In genomic region chr6:54866731-54867410, GRCm38 (mm10) we compare ENCODE assay signal across 14 mouse cellular contexts. TPM values are rescaled to one million over a fixed set of nuclear protein-coding genes. Genes with fewer than 3 reads are reported as not detected.
DNase-seq lines count a peak whose midpoint lies in the region; ATAC-seq and TF ChIP-seq lines count a peak whose summit lies in the region.
"Had no signal": no experiment of that assay in that cellular context is flagged by ENCODE, and none has a peak within 500 bp of the region (broad histone marks: within the 10 kb centered on the region; RNA-seq: fewer than 3 reads in every experiment).

No protein-coding gene starts in this region.

- no peak for ATAC-seq in heart, embryonic 12.5 days (ENCODE audit: insufficient number of reproducible peaks, low FRiP score)
- ATAC-seq in activated CD4-positive, CD25-positive, alpha-beta regulatory T cell, adult 4 months = peak; percentile 55
- ATAC-seq in intestine, postnatal 0 days = peak; percentile 78

- intact Hi-C loops in heart, postnatal 36 days (cut with DNase I) = no loop called here
- intact Hi-C loops in gastrocnemius, adult 2 months (cut with DNase I) = loop anchor here (5.0 kb wide), 1 partner anchor 35 kb away; no protein-coding TSS in a partner anchor

- DNase-seq in heart, postnatal 36 days = no peak
- peak; percentile 96 for DNase-seq in 3T3-L1 (ENCODE audit: low read depth, low spot score)
- DNase-seq in cerebellum, adult 11 months = no peak
- DNase-seq in left cerebral cortex, adult 11 months (ENCODE audit: low spot score) = no peak
- no peak for DNase-seq in gastrocnemius, adult 2 months
- DNase-seq: heart, adult 18-20 months; kidney, adult 9 months; layer of hippocampus, postnatal 36 days; liver had no signal

- H3K27ac ChIP-seq in heart, embryonic 12.5 days (ENCODE audit: poor library complexity, severe bottlenecking) = peak overlapping the region; percentile 47
- H3K27ac ChIP-seq in intestine, postnatal 0 days (ENCODE audit: low read depth, low read length) = 0 out of 2 replicates have a peak overlapping the region, but pooled peaks have one; percentile 23
- no peak overlapping the region for H3K27ac ChIP-seq in gastrocnemius, adult 2 months
- H3K27ac ChIP-seq: embryonic facial prominence, embryonic 13.5 days; neural tube, embryonic 15.5 days had no signal

- H3K9me3 ChIP-seq in heart, embryonic 12.5 days (replicated peaks) = no peaks in the 10 kb centered on the region
- H3K9me3 ChIP-seq in intestine, postnatal 0 days (ENCODE audit: control insufficient read depth) = no peaks in the 10 kb centered on the region
- H3K9me3 ChIP-seq: embryonic facial prominence, embryonic 13.5 days; neural tube, embryonic 15.5 days had no signal

- WGBS in heart, embryonic 12.5 days = 56% methylated on average over 5 of the region's 5 CpGs
- WGBS in intestine, postnatal 0 days = 44% methylated on average over 5 of the region's 5 CpGs

- no peak for TF ChIP-seq CTCF in intestine, postnatal 0 days (IDR thresholded peaks at IDR 0.05; ENCODE audit: low read depth)
- no peak for TF ChIP-seq CTCF in gastrocnemius, adult 2 months (IDR thresholded peaks at IDR 0.05)

- no peaks in the 10 kb centered on the region for H3K27me3 ChIP-seq in heart, embryonic 12.5 days (replicated peaks)
- H3K27me3 ChIP-seq in intestine, postnatal 0 days (replicated peaks; ENCODE audit: control insufficient read depth, insufficient read depth, low read length) = no peaks in the 10 kb centered on the region
- H3K27me3 ChIP-seq: embryonic facial prominence, embryonic 13.5 days; neural tube, embryonic 15.5 days had no signal

- no peak overlapping the region for H3K4me2 ChIP-seq in heart, embryonic 12.5 days
- H3K4me2 ChIP-seq in intestine, postnatal 0 days (replicated peaks; ENCODE audit: low read depth) = no peak overlapping the region
- H3K4me2 ChIP-seq: embryonic facial prominence, embryonic 13.5 days; neural tube, embryonic 15.5 days had no signal

- no peaks in the 10 kb centered on the region for H3K36me3 ChIP-seq in heart, embryonic 12.5 days
- H3K36me3 ChIP-seq in intestine, postnatal 0 days (ENCODE audit: control insufficient read depth, insufficient read depth) = no peaks in the 10 kb centered on the region

- peaks cover 9% of the 10 kb centered on the region for H3K4me1 ChIP-seq in heart, embryonic 12.5 days (replicated peaks)
- H3K4me1 ChIP-seq in intestine, postnatal 0 days (replicated peaks; ENCODE audit: control insufficient read depth, insufficient read depth, low read length) = no peaks in the 10 kb centered on the region
- H3K4me1 ChIP-seq: embryonic facial prominence, embryonic 13.5 days; neural tube, embryonic 15.5 days had no signal

- H3K4me3 ChIP-seq in heart, embryonic 12.5 days = no peak overlapping the region
- no peak overlapping the region for H3K4me3 ChIP-seq in intestine, postnatal 0 days (ENCODE audit: low read depth, low read length)
- no peak overlapping the region for H3K4me3 ChIP-seq in gastrocnemius, adult 2 months
- H3K4me3 ChIP-seq: embryonic facial prominence, embryonic 13.5 days; neural tube, embryonic 15.5 days had no signal

- H3K9ac ChIP-seq in heart, embryonic 12.5 days = no peak overlapping the region
- H3K9ac ChIP-seq in intestine, postnatal 0 days (ENCODE audit: low read depth, low read length) = no peak overlapping the region
- H3K9ac ChIP-seq: embryonic facial prominence, embryonic 13.5 days; neural tube, embryonic 15.5 days had no signal

RNA-seq across cellular contexts. Expression of gene Znrf2, which starts 50.2 kb away (rescaled TPM):
- polyA plus RNA-seq in heart, embryonic 12.5 days (2016; fragmentation: Nextera tagmentation; extraction: Ambion mirVana) = 3.0 and 3.1 TPM in 2 replicates
- 10 to 100 TPM; 16.1 to 18.1 TPM for total RNA-seq in heart, postnatal 36 days (2021)
- 10 to 100 TPM; 19.6 to 27.1 TPM for polyA plus RNA-seq in activated CD4-positive, CD25-positive, alpha-beta regulatory T cell, adult 4 months (2017; shearing (Covaris generic))
- 7.8 and 8.5 TPM in 2 replicates for polyA plus RNA-seq in intestine, postnatal 0 days (2015; fragmentation: Nextera tagmentation; extraction: Ambion mirVana)
- total RNA-seq in gastrocnemius, adult 2 months (2021) = 10 to 100 TPM; 12.6 to 14.9 TPM
